Comparison of ENCODE assay signal across 20 mouse cellular contexts in the genomic region with DNA sequence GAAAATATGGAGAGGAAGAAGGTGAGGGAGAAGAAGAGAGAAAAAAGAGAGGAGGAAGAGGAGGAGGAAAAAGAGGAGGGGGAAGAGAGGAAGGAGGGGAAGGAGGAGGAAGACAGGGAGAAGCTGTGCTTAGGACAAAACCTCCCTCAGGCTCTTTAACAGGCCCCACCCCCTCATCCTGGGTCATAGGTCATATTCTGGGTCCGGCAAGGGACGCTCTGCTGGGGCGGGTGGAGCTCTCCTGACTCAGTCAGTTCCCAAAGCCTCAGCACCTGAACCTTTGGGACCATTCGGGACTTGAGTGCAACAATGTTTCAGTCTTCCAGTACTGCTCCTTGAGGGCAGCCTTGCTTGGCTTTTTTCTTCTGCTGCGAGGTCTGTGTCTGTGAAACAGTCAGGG.
"Had no signal": no experiment of that assay in that cellular context is flagged by ENCODE, and none has a peak within 500 bp of the region (broad histone marks: within the 10 kb centered on the region; RNA-seq: fewer than 3 reads in every experiment).

No protein-coding gene starts in this region.

- H3K4me1 ChIP-seq: lung, embryonic 15.5 days had no signal

- H3K4me3 ChIP-seq: lung, embryonic 15.5 days; midbrain, embryonic 10.5 days; midbrain, embryonic 12.5 days; myocyte; neural tube, embryonic 13.5 days; neural tube, embryonic 15.5 days had no signal

- H3K27me3 ChIP-seq: lung, embryonic 15.5 days had no signal

- H3K9ac ChIP-seq: lung, embryonic 15.5 days; midbrain, embryonic 12.5 days; neural tube, embryonic 13.5 days; neural tube, embryonic 15.5 days had no signal

- DNase-seq: lung, adult 2 months; lung, postnatal 14 days; lung, postnatal 4 days; midbrain, embryonic 14.5 days; retina, postnatal 1 day; right cerebral cortex, adult 18-20 months; right cerebral cortex, postnatal 25 days; right cerebral cortex, postnatal 4 days; spleen, adult 18-20 months; thymus, adult 18-20 months; thymus, postnatal 14 days; thymus, postnatal 36 days had no signal

- H3K4me2 ChIP-seq: lung, embryonic 15.5 days; midbrain, embryonic 12.5 days; neural tube, embryonic 13.5 days; neural tube, embryonic 15.5 days had no signal

- H3K36me3 ChIP-seq: lung, embryonic 15.5 days; midbrain, embryonic 10.5 days; midbrain, embryonic 12.5 days; neural tube, embryonic 13.5 days; neural tube, embryonic 15.5 days had no signal

- H3K27ac ChIP-seq: lung, embryonic 15.5 days; midbrain, embryonic 10.5 days; midbrain, embryonic 12.5 days; neural tube, embryonic 13.5 days; neural tube, embryonic 15.5 days had no signal

- ATAC-seq: lung, postnatal 0 days; midbrain, embryonic 16.5 days had no signal

- H3K9me3 ChIP-seq: lung, embryonic 15.5 days; midbrain, embryonic 10.5 days; midbrain, embryonic 12.5 days; neural tube, embryonic 13.5 days; neural tube, embryonic 15.5 days had no signal
